Mouse (Mus musculus) gastrocnemius, adult 18-20 months (tissue): Measurements from ENCODE around the gene Eif3j1. TPM values are rescaled to one million over a fixed set of nuclear protein-coding genes. Genes with fewer than 3 reads are reported as not detected.
"Not testable (repeated sequence)": the region's sequence is repeated elsewhere in the genome, so short reads cannot be mapped to it uniquely, and the experiment has no call there.

ENCODE experiments used
- DNase-seq: peaks from one replicate; pipeline ENCODE4 v3.0.0; 2021; ENCODE audit warnings: low spot score
- long read RNA-seq, 2 experiments: library from polyadenylated mRNA; stranded (forward); transcript quantifications; one replicate each; pipeline ENCODE4 v2.0.0; 2021
- total RNA-seq, 2 experiments: library from RNA; stranded (reverse); gene quantifications; 2 replicates each; pipeline ENCODE4 v1.2.3; 2021

Eif3j1 gene
- total RNA-seq, result 10 to 100 TPM; 31.2 to 35.6 TPM
- long read RNA-seq, experiment 1, full-length matches to known transcripts, result 191 of 220 reads
- long read RNA-seq, experiment 1, partial matches to known transcripts, result 24 of 220 reads
- long read RNA-seq, experiment 1, other reads (novel, unspliced or antisense), result 5 of 220 reads
- long read RNA-seq, experiment 2, full-length matches to known transcripts, result 195 of 219 reads
- long read RNA-seq, experiment 2, partial matches to known transcripts, result 22 of 219 reads
- long read RNA-seq, experiment 2, other reads (novel, unspliced or antisense), result 2 of 219 reads

DNA sequence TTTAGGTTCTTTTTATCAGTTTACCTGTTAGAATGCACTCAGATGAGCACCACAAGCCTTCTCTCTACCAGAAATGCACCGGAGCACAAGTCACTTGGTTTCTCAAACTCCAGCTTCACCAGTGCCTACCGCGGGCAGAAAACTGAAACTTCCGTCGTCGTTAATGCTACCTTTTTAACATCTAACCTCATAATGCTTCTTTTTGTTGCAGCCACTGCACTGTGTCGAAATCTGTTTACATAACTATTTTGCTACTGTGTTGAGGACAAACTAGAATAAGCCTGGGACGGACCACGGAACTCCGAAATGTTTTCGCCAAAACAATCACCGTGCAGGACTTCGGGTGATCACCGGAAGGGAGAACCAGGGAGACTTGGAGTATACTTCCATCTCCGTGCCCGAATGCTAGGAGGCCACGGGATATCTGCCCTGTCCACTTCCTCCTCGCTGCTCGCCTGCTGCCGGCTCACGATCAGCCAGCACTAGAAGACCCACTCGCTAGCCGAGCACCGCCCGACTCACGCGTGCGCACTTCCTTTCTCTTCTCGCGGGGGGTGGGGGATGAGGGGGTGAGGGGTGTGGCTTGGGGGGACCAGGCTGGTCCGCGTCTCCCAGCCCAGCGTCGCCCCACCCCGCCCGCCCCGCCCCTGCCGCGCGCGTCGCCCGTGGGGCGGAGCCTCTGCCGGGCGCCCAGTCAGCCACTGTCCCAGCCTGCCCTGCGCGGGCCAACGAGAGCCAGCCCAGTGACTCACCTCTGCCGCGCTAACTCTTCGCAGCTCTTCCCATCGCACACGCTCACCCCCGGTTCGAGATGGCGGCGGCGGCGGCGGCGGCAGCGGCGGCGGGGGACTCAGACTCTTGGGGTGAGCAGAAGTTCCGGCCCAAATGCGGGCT lies at the start of gene Eif3j1:
Gene Eif3j1 (plus strand): TSS at position 685 of the 894 bp plus-strand sequence.
- DNase-seq, result peak; percentile 87

DNA sequence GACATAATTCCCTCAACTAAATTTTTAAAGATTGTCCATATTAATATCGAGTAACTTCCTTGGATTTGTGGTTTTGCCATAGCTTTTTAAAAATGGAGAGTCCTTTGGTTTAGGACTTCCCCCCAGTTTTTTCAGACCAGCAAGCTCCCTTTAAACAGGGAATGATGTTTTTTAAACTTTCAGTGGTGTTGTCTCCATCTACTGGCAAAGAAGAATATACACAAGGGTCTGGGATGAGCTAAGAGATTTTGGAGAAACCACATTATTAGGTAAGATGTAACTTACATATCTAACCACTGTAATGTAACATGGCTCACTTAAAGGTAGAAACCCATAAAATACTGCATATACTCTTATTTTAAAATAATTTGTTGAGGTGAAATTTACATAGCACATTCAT lies 32.6 kb upstream of the Eif3j1 start:
- no peak for DNase-seq

DNA sequence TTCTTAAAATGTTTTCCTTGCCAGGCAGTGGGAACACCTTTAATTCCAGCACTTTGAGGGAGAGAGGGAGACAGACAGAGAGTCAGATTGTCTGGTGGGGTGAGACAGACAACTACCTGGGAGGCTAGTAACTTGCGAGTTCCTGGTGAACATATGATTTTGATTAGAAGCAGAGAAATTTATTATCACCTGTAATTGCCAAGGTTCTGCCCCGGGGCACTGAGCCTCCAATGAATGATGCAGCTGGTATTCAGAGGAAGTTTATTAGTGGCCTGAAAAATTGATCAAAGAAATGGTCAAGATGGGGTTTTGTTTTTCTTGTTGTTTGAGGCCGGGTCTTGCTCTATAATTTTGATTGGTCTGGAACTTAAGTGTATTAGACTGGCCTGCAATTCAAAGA lies 19.5 kb upstream of the Eif3j1 start:
- DNase-seq, result no peak

DNA sequence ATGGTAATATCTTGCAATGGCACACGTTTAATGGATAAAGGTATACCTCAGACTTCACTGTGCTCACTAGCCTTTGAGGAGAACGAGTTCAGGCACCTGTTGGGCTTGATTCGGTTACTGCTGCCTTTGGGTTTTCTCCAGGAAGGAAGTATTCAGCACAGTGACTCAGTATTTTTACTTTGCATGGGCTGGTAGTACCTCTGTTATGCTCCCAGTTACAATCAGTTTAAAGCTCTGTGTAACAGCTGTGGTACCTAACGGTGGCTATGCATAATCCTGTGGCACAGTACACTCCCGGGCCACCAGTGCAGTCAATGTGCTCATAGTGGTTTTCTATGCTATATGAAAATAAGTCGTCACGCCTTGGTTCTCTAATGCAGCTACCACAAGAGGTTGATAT lies 16.9 kb upstream of the Eif3j1 start:
- DNase-seq, result no peak

DNA sequence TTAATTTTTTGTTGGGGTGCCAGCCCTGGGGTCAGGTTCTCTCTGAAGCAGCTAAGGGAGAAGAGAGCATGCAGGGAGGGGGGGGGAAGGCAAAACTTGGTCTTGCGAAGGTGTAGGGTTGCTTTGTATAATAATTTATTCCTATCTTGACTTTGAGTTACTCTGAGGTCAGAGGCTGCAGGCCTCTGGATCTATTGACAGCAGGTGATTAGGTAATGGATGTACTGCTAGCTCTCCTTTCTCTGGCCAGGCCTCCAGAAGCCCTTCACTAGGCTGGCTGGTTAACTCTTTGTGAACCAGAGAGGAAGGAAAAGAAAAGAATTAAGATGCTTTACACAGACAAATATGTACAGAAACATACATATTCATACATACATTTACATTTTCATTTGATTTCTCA lies 9.6 kb upstream of the Eif3j1 start:
- DNase-seq, result no peak

DNA sequence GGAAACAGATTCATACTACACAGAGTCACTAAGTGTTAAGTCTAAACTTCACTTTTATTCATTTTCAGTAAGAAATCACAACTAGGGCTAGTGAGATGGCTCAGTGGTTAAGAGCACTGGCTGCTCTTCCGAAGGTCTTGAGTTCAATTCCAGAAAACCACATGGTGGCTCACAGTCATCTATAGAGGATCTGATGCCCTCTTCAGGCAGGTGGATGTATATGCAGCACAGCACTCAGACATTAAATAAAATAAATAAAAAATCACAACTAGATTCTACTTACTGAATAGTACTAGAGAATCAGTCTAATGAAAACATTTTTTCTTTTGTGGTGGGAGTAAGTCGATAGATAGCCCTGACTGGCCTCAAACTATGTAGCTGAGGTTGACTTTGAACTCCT lies 6.1 kb upstream of the Eif3j1 start:
- DNase-seq, result no peak

DNA sequence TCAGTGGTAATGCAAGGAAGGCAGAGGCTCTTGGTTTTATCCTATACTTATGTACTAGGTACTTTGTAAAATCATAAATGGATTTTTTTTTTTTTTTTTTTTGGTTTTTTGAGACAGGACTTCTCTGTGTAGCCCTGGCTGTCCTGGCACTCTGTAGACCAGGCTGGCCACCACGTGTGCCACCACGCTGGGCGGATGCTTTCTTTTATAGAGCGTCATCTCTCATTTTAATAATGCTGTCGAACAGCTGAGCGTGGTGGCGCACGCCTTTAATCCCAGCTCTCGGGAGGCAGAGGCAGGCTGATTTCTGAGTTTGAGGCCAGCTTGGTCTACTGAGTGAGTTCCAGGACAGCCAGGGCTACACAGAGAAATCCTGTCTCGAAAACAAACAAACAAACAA lies 1.3 kb upstream of the Eif3j1 start:
- not testable (repeated sequence) for DNase-seq

DNA sequence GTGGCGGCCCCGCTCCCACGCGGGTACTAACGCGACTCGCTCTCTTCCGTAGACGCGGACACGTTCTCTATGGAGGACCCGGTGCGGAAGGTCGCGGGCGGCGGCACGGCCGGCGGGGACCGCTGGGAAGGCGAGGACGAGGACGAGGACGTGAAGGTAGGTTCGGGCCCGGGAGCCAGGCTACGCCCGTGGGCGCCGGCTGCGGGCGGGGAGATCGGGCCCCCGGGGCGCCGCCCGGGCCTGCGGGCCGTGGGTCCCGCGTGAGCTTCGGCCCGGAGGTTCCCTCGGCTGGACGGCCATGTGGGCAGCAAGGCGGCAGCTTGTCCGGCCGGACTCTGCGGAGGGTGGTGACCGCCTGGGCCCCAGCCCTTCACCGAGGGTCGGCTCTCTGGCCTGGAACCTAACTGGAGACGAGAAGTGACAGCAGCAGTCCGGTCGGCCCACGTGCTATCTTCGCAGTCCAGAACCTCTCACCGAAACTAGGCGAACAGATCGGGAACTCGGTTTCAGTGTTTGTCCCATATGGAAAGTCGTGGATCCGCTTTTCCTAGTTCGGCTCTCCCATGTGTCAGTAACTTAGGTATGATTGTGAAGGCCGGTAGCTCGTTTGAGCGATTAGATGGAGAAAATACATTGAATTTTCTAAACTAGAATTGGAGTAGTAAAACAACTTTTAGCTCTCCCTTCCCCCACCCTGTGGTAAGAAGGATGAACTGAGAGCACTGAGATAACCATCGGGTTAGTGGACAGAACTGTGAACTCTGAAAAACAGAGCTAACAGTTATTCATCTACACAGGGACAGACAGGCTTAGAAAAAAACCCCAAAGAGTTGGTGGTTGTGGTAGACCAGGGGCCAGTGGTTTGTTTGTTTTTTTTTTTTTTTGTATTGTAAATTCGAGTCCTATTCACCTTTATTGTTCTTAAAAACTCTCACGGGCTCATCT lies 682 bp downstream of the Eif3j1 start:
- DNase-seq, result peak; percentile 35

DNA sequence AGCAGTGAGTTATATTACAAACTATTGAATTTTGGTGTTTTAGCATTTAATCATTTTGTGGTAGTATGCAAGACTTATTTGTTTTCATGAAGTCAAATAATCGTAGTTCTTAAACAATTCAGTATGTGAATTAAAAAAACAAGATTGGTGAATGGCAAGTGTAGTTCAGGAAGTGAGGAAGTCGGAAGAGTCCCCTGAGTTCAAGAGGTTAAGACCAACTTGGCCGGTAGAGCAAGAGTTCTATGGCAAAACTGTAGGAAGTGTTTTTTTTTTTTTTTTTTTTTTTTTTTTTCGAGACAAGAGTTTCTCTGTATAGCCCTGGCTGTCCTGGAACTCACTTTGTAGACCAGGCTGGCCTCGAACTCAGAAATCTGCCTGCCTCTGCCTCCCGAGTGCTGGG lies 3.6 kb downstream of the Eif3j1 start:
- DNase-seq, result no peak

DNA sequence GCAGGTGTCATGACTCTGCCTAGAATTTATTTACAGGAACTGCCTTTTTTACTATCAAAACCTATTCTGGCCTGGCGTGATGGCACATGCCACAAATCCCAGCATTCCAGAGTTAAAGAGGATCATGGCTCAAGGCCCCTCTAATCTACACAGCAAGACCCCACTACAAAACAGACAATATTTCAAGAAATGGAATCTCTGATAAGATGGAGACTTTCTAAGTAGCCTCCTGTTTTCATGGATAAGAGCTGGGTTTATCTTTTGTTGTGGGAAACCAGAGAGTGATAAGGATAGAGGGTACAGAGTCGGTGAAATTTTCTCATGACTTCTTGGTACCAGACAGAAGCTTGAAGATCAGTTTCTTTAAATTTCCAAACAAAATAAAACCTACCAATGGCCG lies 7.7 kb downstream of the Eif3j1 start:
- DNase-seq, result no peak

DNA sequence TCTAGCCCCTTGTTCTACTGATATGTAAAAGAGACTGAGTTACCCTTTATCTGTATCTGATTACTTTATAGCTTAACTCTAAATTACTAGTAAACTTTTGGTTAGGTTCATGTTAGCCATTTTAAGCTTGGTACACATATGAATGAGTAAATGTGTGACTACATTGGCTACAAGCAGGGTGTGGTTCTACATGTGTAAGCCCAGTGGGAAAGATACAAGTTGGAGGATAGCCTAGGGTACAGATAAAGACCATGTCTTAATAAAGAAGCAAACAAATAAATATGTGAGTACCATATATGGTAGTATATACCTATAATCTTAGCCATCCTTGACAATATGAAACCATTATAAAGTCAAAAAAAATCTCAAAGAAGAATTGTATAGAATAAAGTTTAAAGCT lies 15.6 kb downstream of the Eif3j1 start:
- DNase-seq, result no peak

DNA sequence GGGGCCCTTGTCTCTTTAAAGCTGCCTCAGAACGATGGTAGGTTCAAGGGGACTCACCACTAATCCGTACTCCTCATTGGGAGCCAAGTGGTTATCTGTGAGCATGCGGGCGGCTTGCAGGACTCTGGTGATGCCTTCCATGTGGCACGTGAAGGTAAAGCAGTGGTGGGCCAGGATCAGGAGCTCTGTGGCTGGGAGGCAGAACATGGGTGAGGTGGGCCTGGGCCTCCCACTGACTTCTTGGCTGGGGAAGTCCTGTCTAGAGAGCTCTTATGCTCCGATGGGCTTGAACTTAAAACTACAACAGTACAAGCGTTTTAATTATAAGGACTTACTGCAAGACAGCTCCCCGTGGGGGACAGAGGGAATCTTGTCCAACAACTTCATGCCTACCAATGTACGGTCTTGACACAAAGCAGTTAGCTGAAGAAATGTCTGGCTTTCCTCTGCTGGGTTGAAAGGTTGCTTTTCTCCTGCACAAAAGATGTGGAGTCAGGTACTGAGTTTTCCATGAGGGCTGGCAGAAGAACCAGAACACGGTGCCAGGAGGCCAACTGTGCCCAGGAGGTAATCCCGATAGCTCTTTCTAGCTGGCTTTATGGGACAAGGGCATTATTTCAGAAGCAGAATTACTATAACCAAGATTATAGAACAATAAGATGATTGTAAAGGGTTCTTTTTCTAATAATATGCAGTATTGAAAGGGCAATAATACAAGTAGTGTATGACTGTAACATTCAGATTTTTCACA lies 31.2 kb downstream of the Eif3j1 start:
- DNase-seq, result peak; percentile 28

DNA sequence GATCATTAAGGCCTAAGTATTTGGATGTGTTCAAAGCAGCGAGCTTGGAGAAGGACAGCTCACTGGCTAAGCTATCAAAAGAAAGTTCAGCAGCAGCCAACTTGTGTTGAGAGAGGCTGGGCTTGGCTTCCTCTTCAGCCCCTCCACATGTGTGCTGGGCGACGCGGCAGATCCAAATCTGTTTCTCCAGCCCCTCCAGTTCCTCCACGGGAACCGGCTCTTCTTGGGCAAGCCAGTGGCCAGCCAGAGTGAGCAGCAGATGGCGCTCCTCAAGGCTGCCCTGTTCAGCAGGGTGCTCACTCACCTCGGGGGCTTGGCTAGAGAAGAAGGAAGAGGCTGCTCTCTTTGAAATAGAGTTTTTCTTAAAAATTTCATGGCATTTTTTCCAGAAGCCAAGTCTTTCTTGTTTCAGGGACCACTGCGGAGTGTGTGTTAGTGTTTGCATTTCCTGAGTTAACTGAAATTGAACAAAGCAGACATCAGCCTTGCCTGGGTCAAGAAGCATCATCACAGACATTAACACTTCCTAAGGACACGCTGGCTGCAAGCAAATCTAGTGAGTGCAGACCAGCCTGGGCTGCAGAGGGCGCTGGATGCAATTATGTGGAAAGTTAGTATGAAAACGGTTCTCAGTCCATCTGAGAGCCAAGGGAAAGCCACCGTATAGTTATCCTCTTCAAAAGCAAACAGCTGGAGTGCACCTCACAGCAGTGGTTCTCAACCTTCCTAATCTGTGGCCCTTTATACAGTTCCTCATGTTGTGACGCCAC lies 37.0 kb downstream of the Eif3j1 start:
- no peak for DNase-seq

DNA sequence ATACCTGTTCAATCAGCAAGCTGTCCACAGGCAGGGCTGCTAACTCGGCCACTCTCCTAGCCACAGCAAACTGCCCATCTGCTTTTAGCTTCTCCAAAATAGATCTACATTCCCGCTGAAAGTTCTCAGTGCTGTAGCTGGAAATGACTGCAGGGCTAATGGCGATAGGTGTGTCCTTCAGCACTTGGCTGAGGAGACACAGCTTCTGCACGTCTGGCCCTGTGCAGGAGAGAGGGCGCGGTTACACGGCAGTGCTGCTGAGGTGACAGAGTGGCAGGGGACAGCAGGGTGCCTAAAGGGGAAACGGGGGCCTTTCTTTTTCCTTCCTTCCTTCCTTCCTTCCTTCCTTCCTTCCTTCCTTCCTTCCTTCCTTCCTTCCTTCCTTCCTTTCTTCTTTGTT lies 37.9 kb downstream of the Eif3j1 start:
- DNase-seq, result no peak

DNA sequence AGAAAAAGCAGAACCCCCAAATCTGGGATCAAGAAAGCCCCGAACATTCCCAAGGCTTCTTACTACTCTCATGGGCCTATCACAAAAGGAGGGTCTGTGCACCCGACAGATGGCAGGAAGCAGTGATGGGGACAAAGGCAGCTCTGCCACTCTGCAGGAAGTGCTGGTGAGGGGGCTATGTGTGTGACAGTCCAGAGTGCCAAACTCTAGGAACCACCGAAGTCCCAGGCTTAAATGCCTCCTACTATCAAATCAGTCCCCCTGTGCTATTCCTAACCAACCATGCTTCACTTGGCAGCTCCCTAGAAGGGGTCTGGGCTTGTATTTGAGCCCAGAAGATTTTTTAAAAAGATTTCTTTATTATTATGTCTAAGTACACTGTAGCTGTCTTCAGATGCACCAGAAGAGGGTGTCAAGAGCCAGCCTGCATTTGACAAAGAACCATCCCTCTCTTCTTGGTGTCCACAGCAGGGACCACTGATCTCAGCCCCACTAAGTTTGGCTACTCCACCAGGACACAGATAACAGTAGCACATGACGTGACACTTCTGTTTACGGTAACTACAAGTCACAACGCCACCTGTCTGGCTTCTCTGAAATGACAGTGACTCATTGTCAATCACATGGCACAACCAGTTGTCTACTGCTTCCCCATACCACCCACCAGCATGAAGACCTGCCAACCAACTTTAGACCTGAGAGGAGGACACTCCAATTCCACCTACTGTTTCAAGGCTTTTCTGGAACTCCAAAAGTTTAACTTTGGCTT lies 41.0 kb downstream of the Eif3j1 start:
- DNase-seq, result no peak

DNA sequence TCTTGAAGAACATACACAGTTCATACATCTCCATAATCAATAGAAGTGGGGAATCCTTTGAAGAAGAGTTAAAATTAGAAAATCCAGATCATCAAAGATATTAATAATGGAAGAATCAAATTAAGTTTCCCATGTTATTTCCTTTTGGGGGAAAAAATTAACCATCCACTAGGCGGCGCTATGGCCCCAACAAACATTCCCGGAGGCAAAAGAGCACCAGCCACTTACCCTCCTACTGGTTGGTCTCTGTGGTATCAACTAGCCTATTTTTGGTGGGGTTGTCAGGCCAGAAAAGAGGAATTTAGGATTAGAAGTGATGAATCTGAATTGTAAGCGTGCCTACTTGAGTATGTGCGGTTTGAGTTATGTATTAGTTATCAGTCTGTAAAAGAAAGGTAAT lies 41.6 kb downstream of the Eif3j1 start:
- DNase-seq, result peak; percentile 62

DNA sequence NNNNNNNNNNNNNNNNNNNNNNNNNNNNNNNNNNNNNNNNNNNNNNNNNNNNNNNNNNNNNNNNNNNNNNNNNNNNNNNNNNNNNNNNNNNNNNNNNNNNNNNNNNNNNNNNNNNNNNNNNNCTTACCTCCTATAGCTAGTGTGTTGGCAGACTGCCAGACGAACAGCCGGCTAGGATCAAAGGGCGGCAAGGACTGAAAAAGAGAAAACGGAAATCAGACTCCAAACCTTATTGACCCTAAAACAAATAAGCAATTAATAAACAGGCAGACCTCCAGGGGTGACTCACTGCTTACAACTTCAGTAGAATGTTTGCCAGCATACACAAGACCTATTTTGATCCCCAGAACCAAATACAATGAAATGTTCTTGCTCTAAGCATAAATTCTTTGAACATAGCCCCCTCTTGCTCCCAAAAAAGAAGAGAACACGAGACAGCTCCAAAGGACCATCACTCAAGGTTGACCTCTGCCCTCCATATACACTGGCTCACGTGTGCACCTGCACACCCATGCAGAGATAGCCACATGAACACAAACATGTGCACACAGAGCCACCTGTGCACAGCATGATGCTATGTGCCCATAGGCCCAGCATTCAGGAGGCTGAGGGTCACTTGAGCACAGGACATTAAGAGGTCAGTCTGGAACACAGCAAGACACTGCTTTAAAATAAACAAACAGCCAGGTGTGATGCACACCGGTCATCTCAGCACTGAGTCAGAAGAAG lies 53.5 kb downstream of the Eif3j1 start:
- DNase-seq, result no peak

DNA sequence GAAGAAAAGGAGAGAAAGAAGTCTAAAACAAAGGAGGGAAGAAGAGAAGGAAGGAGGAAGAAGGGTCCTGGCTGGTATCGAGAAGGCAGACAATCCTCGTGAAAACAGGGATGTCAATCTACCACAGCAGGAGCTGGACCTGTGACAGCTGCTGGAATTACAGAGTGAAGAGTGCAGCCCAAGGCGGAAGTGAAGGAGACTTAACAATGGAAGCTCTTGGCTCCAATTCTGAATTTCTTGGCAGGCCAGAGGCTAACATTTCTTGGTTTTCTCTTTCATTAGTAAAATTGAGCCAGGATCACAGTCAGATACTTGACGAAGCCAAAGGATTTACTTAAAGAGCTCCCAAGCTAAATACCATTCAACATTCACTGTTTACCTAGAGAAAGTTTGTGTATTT lies 58.1 kb downstream of the Eif3j1 start:
- DNase-seq, result peak; percentile 22

DNA sequence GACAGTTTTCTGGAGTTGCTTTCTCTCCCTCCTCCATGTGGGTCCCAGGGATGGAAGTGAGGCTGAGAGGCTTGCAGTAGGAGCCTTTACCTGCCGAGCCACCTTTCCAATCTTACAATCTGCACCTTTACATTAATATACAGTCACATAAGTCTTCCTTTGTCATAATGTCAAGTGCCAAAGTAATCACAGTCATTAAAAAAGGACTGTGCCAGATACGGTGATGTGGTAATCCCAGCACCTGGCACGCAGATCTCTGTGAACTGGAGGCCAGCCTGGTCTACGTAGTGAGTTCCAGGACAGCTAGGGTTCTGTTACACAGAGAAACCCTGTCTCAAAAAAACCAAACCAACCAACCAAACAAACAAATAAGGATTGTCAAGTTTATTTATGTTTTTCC lies 65.5 kb downstream of the Eif3j1 start:
- DNase-seq, result no peak
